Mouse (Mus musculus) WW6 (cell line): ENCODE measurements at regions not wholly inside any gene's neighbourhood (a gene's known extent, or its start where the extent isn't known, plus 50 kb on each side); places are given as distances from the start of the nearest gene placed in this dataset.
A peak's percentile ranks its signal among the peaks of the same experiment; 100 is the strongest.

Experiments
- DNase-seq: peaks from one replicate; pipeline ENCODE4 v3.0.0-alpha.2; 2013; ENCODE audit warnings: low read depth, low spot score

- no peak for DNase-seq
These were observed 697.9 kb upstream of the Ncam2 start for GRCm38 (mm10) chr16:80502559-80502958.

GRCm38 (mm10) chr16:80503276-80503675 lies 697.2 kb upstream of the Ncam2 start:
- peak; percentile 1 for DNase-seq

GRCm38 (mm10) chr16:80512724-80513123 lies 687.8 kb upstream of the Ncam2 start:
- no peak for DNase-seq

- DNase-seq: no peak
These were observed 662.5 kb upstream of the Ncam2 start for GRCm38 (mm10) chr16:80538039-80538438.

- no peak for DNase-seq
These were observed 653.9 kb upstream of the Ncam2 start for GRCm38 (mm10) chr16:80546598-80546997.

GRCm38 (mm10) chr16:80567120-80567519 lies 633.4 kb upstream of the Ncam2 start:
- DNase-seq: no peak

- no peak for DNase-seq
These were observed 613.2 kb upstream of the Ncam2 start for GRCm38 (mm10) chr16:80587278-80587677.

GRCm38 (mm10) chr16:80603943-80604342 lies 596.6 kb upstream of the Ncam2 start:
- no peak for DNase-seq
